Mouse (Mus musculus): ENCODE measurements around the gene Csf2rb2. TPM values are rescaled to one million over a fixed set of nuclear protein-coding genes. Genes with fewer than 3 reads are reported as not detected.

Csf2rb2 gene
- polyA plus RNA-seq, 1 experiment from 2014 or later, result 0.32 TPM

Small RNA genes within 50 kb of the gene (microRNA-seq; reads per million reads assigned to microRNA genes)
- gene Mir7676-1 (not detected), gene Mir7676-2 (not detected)

Other genes with a start within 250 kb of the Csf2rb2 start
- gene Cacng2, start 185.7 kb downstream of the Csf2rb2 start, polyA plus RNA-seq (2015; fragmentation: Nextera tagmentation; extraction: Ambion mirVana), result 0.06 and 0.07 TPM in 2 replicates
- gene Ift27, start 131.6 kb downstream of the Csf2rb2 start, polyA plus RNA-seq (2015; fragmentation: Nextera tagmentation; extraction: Ambion mirVana), result 51.7 and 57.4 TPM in 2 replicates
- gene Pvalb, start 99.3 kb downstream of the Csf2rb2 start, polyA plus RNA-seq (2015; fragmentation: Nextera tagmentation; extraction: Ambion mirVana), result not detected in 2 replicates
- 4.2 and 5.6 TPM in 2 replicates for gene Ncf4, start 60.9 kb downstream of the Csf2rb2 start, polyA plus RNA-seq (2015; fragmentation: Nextera tagmentation; extraction: Ambion mirVana)
- 2.1 and 2.4 TPM in 2 replicates for gene Csf2rb, start 20.0 kb upstream of the Csf2rb2 start, polyA plus RNA-seq (2015; fragmentation: Nextera tagmentation; extraction: Ambion mirVana)
- not detected in 2 replicates for gene Tex33, start 90.2 kb upstream of the Csf2rb2 start, polyA plus RNA-seq (2015; fragmentation: Nextera tagmentation; extraction: Ambion mirVana)
- 62.9 and 68.1 TPM in 2 replicates for gene Tst, start 100.2 kb upstream of the Csf2rb2 start, polyA plus RNA-seq (2015; fragmentation: Nextera tagmentation; extraction: Ambion mirVana)
- gene Mpst, start 100.7 kb upstream of the Csf2rb2 start, polyA plus RNA-seq (2015; fragmentation: Nextera tagmentation; extraction: Ambion mirVana), result 3.0 and 3.4 TPM in 2 replicates
- gene Kctd17, start 122.8 kb upstream of the Csf2rb2 start, polyA plus RNA-seq (2015; fragmentation: Nextera tagmentation; extraction: Ambion mirVana), result 20.2 and 23.6 TPM in 2 replicates
- gene Tmprss6, start 162.9 kb upstream of the Csf2rb2 start, polyA plus RNA-seq (2015; fragmentation: Nextera tagmentation; extraction: Ambion mirVana), result 0.45 and 0.82 TPM in 2 replicates
- 1.8 and 2.1 TPM in 2 replicates for gene Il2rb, start 189.6 kb upstream of the Csf2rb2 start, polyA plus RNA-seq (2015; fragmentation: Nextera tagmentation; extraction: Ambion mirVana)
- 24.0 and 25.5 TPM in 2 replicates for gene C1qtnf6, start 225.7 kb upstream of the Csf2rb2 start, polyA plus RNA-seq (2015; fragmentation: Nextera tagmentation; extraction: Ambion mirVana)
- 0.23 and 0.24 TPM in 2 replicates for gene Sstr3, start 239.0 kb upstream of the Csf2rb2 start, polyA plus RNA-seq (2015; fragmentation: Nextera tagmentation; extraction: Ambion mirVana)

All from intestine, embryonic 16.5 days (tissue).